9 mouse cellular contexts compared by ENCODE assay signal in the genomic region with DNA sequence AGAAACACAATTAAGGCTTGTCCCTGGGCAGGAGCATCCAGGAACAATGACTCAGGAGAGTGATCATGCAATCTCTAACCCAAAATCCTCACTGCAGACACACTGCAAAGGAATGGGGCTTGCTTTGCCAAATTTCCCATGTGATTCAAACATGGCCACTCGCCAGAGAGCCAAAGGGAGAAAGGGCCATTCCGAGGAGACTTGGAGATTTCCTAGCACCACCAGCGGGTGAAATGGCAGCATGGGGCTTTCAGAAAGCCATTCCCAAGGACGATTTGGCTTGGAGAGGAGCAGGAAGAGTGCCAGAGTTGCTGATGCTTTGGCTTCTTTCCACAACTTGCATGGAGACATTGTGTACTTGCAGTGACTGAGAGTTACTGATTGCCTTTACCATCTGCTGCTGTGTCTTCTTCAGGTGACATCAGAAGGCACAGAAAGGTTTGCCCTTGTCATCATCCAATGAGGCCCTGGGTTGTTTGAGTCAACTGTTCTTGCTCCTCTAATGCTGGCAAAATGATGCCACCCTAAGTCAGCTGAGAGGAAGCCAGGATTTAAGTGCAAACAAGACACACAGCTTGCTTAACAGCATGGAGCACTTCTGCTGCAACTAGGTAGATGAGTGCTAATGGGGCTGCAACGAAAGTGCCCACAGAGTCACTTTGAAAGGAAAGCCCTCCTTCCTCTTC. TPM values are rescaled to one million over a fixed set of nuclear protein-coding genes. Genes with fewer than 3 reads are reported as not detected.
A peak's percentile ranks its signal among the peaks of the same experiment; 100 is the strongest.
DNase-seq lines count a peak whose midpoint lies in the region; ATAC-seq and TF ChIP-seq lines count a peak whose summit lies in the region.
"Had no signal": no experiment of that assay in that cellular context is flagged by ENCODE, and none has a peak within 500 bp of the region (broad histone marks: within the 10 kb centered on the region; RNA-seq: fewer than 3 reads in every experiment).

No protein-coding gene starts in this region.

- ATAC-seq in forebrain, embryonic 15.5 days (replicated peaks): peak; percentile 57
- no peak for ATAC-seq in forebrain, embryonic 12.5 days (ENCODE audit: low FRiP score)
- no peak for ATAC-seq in activated CD4-positive, CD25-positive, alpha-beta regulatory T cell, adult 4 months

- TF ChIP-seq POLR2A in lung, adult 2 months (IDR thresholded peaks at IDR 0.05; ENCODE audit: borderline replicate concordance, extremely low read depth, low read depth, low read length): no peak

- intact Hi-C loops in heart, postnatal 36 days (cut with DNase I): loop anchor here (1.0 kb wide), 1 partner anchor 56 kb away; no protein-coding TSS in a partner anchor

- H3K27ac ChIP-seq in forebrain, embryonic 15.5 days (replicated peaks): peak overlapping the region; percentile 17; the same call in 1 of the 2 replicates
- no peak overlapping the region for H3K27ac ChIP-seq in forebrain, embryonic 12.5 days
- H3K27ac ChIP-seq: limb, embryonic 15.5 days had no signal

- H3K36me3 ChIP-seq in forebrain, embryonic 15.5 days: no peaks in the 10 kb centered on the region
- no peaks in the 10 kb centered on the region for H3K36me3 ChIP-seq in forebrain, embryonic 12.5 days (replicated peaks)
- H3K36me3 ChIP-seq: limb, embryonic 15.5 days had no signal

- TF ChIP-seq CTCF in lung, adult 2 months (IDR thresholded peaks at IDR 0.05; ENCODE audit: insufficient read depth, low read length): no peak

- no peak overlapping the region for H3K4me2 ChIP-seq in forebrain, embryonic 15.5 days (replicated peaks)
- no peak overlapping the region for H3K4me2 ChIP-seq in forebrain, embryonic 12.5 days
- H3K4me2 ChIP-seq: limb, embryonic 15.5 days had no signal

- DNase-seq in NIH3T3 (ENCODE audit: low read depth): peak; percentile 97
- peak; percentile 94 for DNase-seq in cerebellum, postnatal 25 days
- DNase-seq in heart, postnatal 36 days: peak; percentile 81 to 83
- DNase-seq in lung, adult 2 months: peak; percentile 66
- peak; percentile 79 for DNase-seq in testis, postnatal 10 days (ENCODE audit: low spot score)

- peaks cover 20% of the 10 kb centered on the region for H3K4me1 ChIP-seq in forebrain, embryonic 15.5 days
- H3K4me1 ChIP-seq in forebrain, embryonic 12.5 days: peaks cover 4% of the 10 kb centered on the region; the same call in 1 of the 2 replicates
- peaks cover 3% of the 10 kb centered on the region for H3K4me1 ChIP-seq in lung, adult 2 months (ENCODE audit: control insufficient read depth, insufficient read depth, low read length)

- H3K9ac ChIP-seq in forebrain, embryonic 15.5 days (replicated peaks): no peak overlapping the region
- H3K9ac ChIP-seq in forebrain, embryonic 12.5 days: no peak overlapping the region
- H3K9ac ChIP-seq: limb, embryonic 15.5 days had no signal

- no peaks in the 10 kb centered on the region for H3K27me3 ChIP-seq in forebrain, embryonic 15.5 days
- no peaks in the 10 kb centered on the region for H3K27me3 ChIP-seq in forebrain, embryonic 12.5 days
- H3K27me3 ChIP-seq: limb, embryonic 15.5 days had no signal

- 43% methylated on average over 5 of the region's 5 CpGs for WGBS in forebrain, embryonic 15.5 days
- WGBS in forebrain, embryonic 12.5 days: 75% methylated on average over 5 of the region's 5 CpGs
- 42% methylated on average over 5 of the region's 5 CpGs for WGBS in lung, adult 2 months

- H3K4me3 ChIP-seq in forebrain, embryonic 15.5 days: no peak overlapping the region
- no peak overlapping the region for H3K4me3 ChIP-seq in forebrain, embryonic 12.5 days (replicated peaks)
- H3K4me3 ChIP-seq in lung, adult 2 months (replicated peaks; ENCODE audit: extremely low read depth, low read depth, low read length): no peak overlapping the region
- H3K4me3 ChIP-seq: limb, embryonic 15.5 days had no signal

- no peaks in the 10 kb centered on the region for H3K9me3 ChIP-seq in forebrain, embryonic 15.5 days
- no peaks in the 10 kb centered on the region for H3K9me3 ChIP-seq in forebrain, embryonic 12.5 days
- H3K9me3 ChIP-seq: limb, embryonic 15.5 days had no signal

RNA-seq across cellular contexts. Expression of a gene that starts 16.5 kb away (rescaled TPM):
- 4.1 and 4.8 TPM in 2 replicates for polyA plus RNA-seq in forebrain, embryonic 15.5 days (2015; fragmentation: Nextera tagmentation; extraction: Ambion mirVana)
- 4.6 and 5.7 TPM in 2 replicates for polyA plus RNA-seq in forebrain, embryonic 12.5 days (2016; fragmentation: Nextera tagmentation; extraction: Ambion mirVana)
- 10 to 100 TPM in 1 of 2 experiments, 1 to 10 TPM in 1; 7.4 to 13.1 TPM for total RNA-seq in heart, postnatal 36 days (2021)
- 4.7 and 7.2 TPM in 2 replicates for polyA plus RNA-seq in lung, adult 2 months (2012; rRNA removed)
- 10 to 100 TPM in 1 of 2 experiments, 1 to 10 TPM in 1; 9.4 to 14.2 TPM for polyA plus RNA-seq in activated CD4-positive, CD25-positive, alpha-beta regulatory T cell, adult 4 months (2017; shearing (Covaris generic))
